Mouse (Mus musculus) midbrain, embryonic 14.5 days (tissue): ENCODE measurements around the gene Gm47995. TPM values are rescaled to one million over a fixed set of nuclear protein-coding genes. Genes with fewer than 3 reads are reported as not detected.
"Not testable (repeated sequence)": the region's sequence is repeated elsewhere in the genome, so short reads cannot be mapped to it uniquely, and the experiment has no call there.

Experiments used
- ATAC-seq: fragments of 200-750 bp; cut with Nextera tagmentation; 2 replicates; pipeline ENCODE4 v1.8.0; 2017; ENCODE audit warnings: moderate number of reproducible peaks, moderate library complexity; ENCODE audit not compliant: low FRiP score, low TSS enrichment
- DNase-seq: peaks from one replicate; pipeline ENCODE4 v3.0.0-alpha.2; 2015
- H3K27ac ChIP-seq: fragments of 300-500 bp; sonication (generic); replicated peaks from 2 replicates; pipeline ENCODE4 v1.5.1; 2014; ENCODE audit warnings: mild to moderate bottlenecking, low read depth, low read length, moderate library complexity
- H3K27me3 ChIP-seq: fragments of 300-500 bp; sonication (generic); 2 replicates; pipeline ENCODE4 v1.6.1; 2014; ENCODE audit warnings: low read length, control low read depth, mixed read lengths; ENCODE audit not compliant: control insufficient read depth, insufficient read depth
- H3K36me3 ChIP-seq: fragments of 300-500 bp; sonication (generic); 2 replicates; pipeline ENCODE4 v1.6.1; 2014; ENCODE audit warnings: low read length, control low read depth; ENCODE audit not compliant: control insufficient read depth, insufficient read depth
- H3K4me1 ChIP-seq: fragments of 300-500 bp; sonication (generic); 2 replicates; pipeline ENCODE4 v1.6.1; 2014; ENCODE audit warnings: mild to moderate bottlenecking, antibody characterized with exemption, low read length, control low read depth; ENCODE audit not compliant: control insufficient read depth, insufficient read depth
- H3K4me2 ChIP-seq: fragments of 300-500 bp; sonication (generic); 2 replicates; pipeline ENCODE4 v1.6.1; 2014; ENCODE audit warnings: mild to moderate bottlenecking, low read length, moderate library complexity
- H3K4me3 ChIP-seq: fragments of 300-500 bp; sonication (generic); replicated peaks from 2 replicates; pipeline ENCODE4 v1.5.1; 2014; ENCODE audit warnings: low read depth, low read length
- H3K9ac ChIP-seq: fragments of 300-500 bp; sonication (generic); replicated peaks from 2 replicates; pipeline ENCODE4 v1.6.1; 2014; ENCODE audit warnings: mild to moderate bottlenecking, low read length, moderate library complexity
- H3K9me3 ChIP-seq: fragments of 300-500 bp; sonication (generic); 2 replicates; pipeline ENCODE4 v1.6.1; 2016; ENCODE audit warnings: low read length, control low read depth, mixed read lengths; ENCODE audit not compliant: control insufficient read depth
- WGBS: fragments of 180-500 bp; shearing (Covaris S2); extraction: QIAGEN DNeasy Blood & Tissue Kit; methylation state at CpG from one replicate; pipeline ENCODE4 v1.1.7; 2014; 5-methylcytosine and 5-hydroxymethylcytosine counted together
- polyA plus RNA-seq: library from polyadenylated mRNA; unstranded; fragments of >200 nt; fragmentation: Nextera tagmentation; extraction: Ambion mirVana; gene quantifications from 2 replicates; pipeline ENCODE4 v1.2.1, GENCODE M21; 2014

Gm47995 gene
- polyA plus RNA-seq, 1 experiment from 2014 or later: not detected

GRCm38 (mm10) chr1:151178505-151179083 is 19.7 kb upstream of the Gm47995 start:
- DNase-seq: peak; percentile 42

GRCm38 (mm10) chr1:151180167-151180566 is 18.1 kb upstream of the Gm47995 start:
- no peak overlapping the region for H3K27ac ChIP-seq
- no peaks in the 10 kb centered on the region for H3K9me3 ChIP-seq
- no peaks in the 10 kb centered on the region for H3K27me3 ChIP-seq
- H3K4me2 ChIP-seq: no peak overlapping the region
- H3K4me3 ChIP-seq: no peak overlapping the region
- no peak for DNase-seq
- H3K4me1 ChIP-seq: peaks cover 10% of the 10 kb centered on the region; the same call in 1 of the 2 replicates
- no peak overlapping the region for H3K9ac ChIP-seq
- H3K36me3 ChIP-seq: no peaks in the 10 kb centered on the region
- no peak for ATAC-seq
- WGBS: 65% methylated on average over 2 of the region's 2 CpGs

More at GRCm38 (mm10) chr1:151178505-151179083, 19.7 kb upstream of the Gm47995 start:
- H3K4me1 ChIP-seq: peaks cover 10% of the 10 kb centered on the region; the same call in 1 of the 2 replicates
- no peak for ATAC-seq
- H3K36me3 ChIP-seq: no peaks in the 10 kb centered on the region
- no peak overlapping the region for H3K4me2 ChIP-seq
- no peak overlapping the region for H3K9ac ChIP-seq
- WGBS: 14% methylated on average over 2 of the region's 2 CpGs
- H3K9me3 ChIP-seq: no peaks in the 10 kb centered on the region
- H3K27ac ChIP-seq: no peak overlapping the region
- H3K4me3 ChIP-seq: no peak overlapping the region
- no peaks in the 10 kb centered on the region for H3K27me3 ChIP-seq

GRCm38 (mm10) chr1:151182266-151182665 is 16.0 kb upstream of the Gm47995 start, which contains the start of gene Gm47985:
Gene Gm47985 (plus strand): TSS chr1:151182537.
- not testable (repeated sequence) for H3K36me3 ChIP-seq, H3K27me3 ChIP-seq, H3K4me2 ChIP-seq, H3K27ac ChIP-seq, H3K4me3 ChIP-seq, DNase-seq, H3K9ac ChIP-seq, ATAC-seq, H3K9me3 ChIP-seq, H3K4me1 ChIP-seq
- no CpG with 5 or more reads among the region's 7 CpGs for WGBS

DNA sequence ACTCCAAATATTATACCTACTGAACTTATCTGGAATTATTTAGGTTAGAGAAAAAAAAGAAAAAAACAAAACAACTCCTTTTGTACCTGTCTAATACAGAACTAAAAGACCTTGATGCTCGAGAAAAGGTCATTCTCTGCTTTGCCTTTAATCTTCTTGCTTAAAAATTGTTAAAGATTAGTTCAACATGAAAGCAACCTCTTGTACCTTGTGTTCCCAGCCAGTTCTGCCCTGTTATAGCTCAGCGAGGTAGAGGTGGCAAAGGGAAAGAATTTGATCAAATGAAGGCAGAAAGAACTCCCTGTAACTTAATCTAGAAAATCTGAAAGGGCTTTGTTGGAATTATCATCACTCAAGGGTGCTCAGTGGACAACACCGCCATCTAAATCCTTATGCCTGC is 12.1 kb upstream of the Gm47995 start:
- H3K27me3 ChIP-seq, DNase-seq, H3K4me2 ChIP-seq, H3K27ac ChIP-seq, H3K9ac ChIP-seq, H3K36me3 ChIP-seq, H3K4me3 ChIP-seq, H3K9me3 ChIP-seq, ATAC-seq, H3K4me1 ChIP-seq: not testable (repeated sequence)
- 80% methylated on average over 3 of the region's 3 CpGs for WGBS

GRCm38 (mm10) chr1:151186879-151187424 is 11.3 kb upstream of the Gm47995 start:
- H3K9me3 ChIP-seq, DNase-seq, H3K27me3 ChIP-seq, H3K4me2 ChIP-seq, H3K9ac ChIP-seq, H3K4me1 ChIP-seq, H3K27ac ChIP-seq, H3K36me3 ChIP-seq, H3K4me3 ChIP-seq, ATAC-seq: not testable (repeated sequence)
- 87% methylated on average over 4 of the region's 4 CpGs for WGBS

DNA sequence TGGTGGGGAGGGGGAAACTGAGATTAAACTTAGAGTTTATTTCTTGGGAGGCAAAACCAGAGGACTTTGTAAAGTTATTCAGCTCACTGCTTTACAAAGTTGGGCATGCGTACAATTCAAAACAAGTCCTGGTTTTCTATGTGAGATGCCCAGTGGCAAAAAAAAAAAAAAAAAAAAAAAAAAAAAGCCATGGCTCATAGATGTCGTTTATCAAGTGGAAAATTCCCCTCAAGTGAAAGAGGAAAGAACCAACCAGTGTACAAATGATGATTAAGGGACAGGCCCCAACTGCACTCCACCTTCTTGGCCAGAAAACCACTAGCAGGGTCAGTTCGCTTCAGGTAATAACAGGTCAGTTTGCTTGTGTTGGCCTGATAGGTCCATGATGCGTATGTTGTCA is 9.8 kb upstream of the Gm47995 start:
- Histone ChIP-seq H3K27ac (no peak overlapping the region), H3K4me3 (no peak overlapping the region), H3K4me1 (no peaks in the 10 kb centered on the region), H3K9ac (no peak overlapping the region), H3K4me2 (no peak overlapping the region), H3K9me3 (no peaks in the 10 kb centered on the region), H3K27me3 (no peaks in the 10 kb centered on the region), H3K36me3 (no peaks in the 10 kb centered on the region)
- no peak for ATAC-seq
- DNase-seq: no peak
- whole genome bisulfite sequencing: 89% methylated on average over 4 of the region's 4 CpGs

GRCm38 (mm10) chr1:151192075-151192474 is 6.2 kb upstream of the Gm47995 start, which contains the start of gene Gm8947:
Gene Gm8947 (plus strand): TSS chr1:151192376.
- H3K27me3 ChIP-seq, H3K4me2 ChIP-seq, H3K27ac ChIP-seq, H3K4me1 ChIP-seq, H3K36me3 ChIP-seq, DNase-seq, ATAC-seq, H3K4me3 ChIP-seq, H3K9ac ChIP-seq, H3K9me3 ChIP-seq: not testable (repeated sequence)
- no CpG with 5 or more reads among the region's 7 CpGs for WGBS

DNA sequence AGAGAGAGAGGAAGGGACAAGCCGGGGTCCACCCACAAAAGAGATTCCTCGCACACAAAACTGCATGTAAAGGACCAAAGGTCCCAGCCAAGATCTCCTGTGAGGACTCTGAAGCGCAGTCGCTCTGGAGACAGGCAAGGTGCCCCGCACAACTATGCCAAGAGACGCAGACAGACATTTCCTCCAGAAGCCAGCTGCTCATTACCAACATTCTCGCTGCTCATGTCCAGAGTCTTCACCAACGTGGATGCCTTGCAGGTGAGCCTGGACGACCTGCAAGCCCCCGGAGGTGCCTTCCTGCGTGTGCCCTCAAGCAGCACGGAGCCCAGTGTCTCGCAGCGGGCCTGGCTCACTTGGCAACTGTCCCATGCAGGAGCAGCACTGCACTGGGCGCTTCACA is 5.5 kb upstream of the Gm47995 start:
- WGBS: 94% methylated on average over 15 of the region's 15 CpGs
- not testable (repeated sequence) for H3K4me1 ChIP-seq

GRCm38 (mm10) chr1:151195986-151196385 is 2.3 kb upstream of the Gm47995 start:
- H3K27me3 ChIP-seq, H3K4me3 ChIP-seq, H3K9ac ChIP-seq, H3K27ac ChIP-seq, H3K9me3 ChIP-seq, ATAC-seq, H3K4me2 ChIP-seq, DNase-seq, H3K36me3 ChIP-seq, H3K4me1 ChIP-seq: not testable (repeated sequence)
- 30% methylated on average over 4 of the region's 4 CpGs for WGBS

More for the DNA sequence above, 5.5 kb upstream of the Gm47995 start:
- not testable (repeated sequence) for H3K9me3 ChIP-seq, H3K27me3 ChIP-seq, H3K9ac ChIP-seq, H3K27ac ChIP-seq, H3K36me3 ChIP-seq, H3K4me2 ChIP-seq, DNase-seq, ATAC-seq, H3K4me3 ChIP-seq
